Mouse (Mus musculus) cerebellum, postnatal 25 days (tissue): ENCODE measurements around the gene Gm20503.

Experiments used
- DNase-seq, 2 experiments: peaks; one replicate each; pipeline ENCODE4 v3.0.0; 2021; ENCODE audit warnings: mixed read lengths in 2 of 2

Gene Gm20503

GRCm38 (mm10) chr4:59007974-59008373 is 5.0 kb downstream of the Gm20503 start:
- no peak for DNase-seq

- DNase-seq: no peak
These were observed 6.2 kb downstream of the Gm20503 start for GRCm38 (mm10) chr4:59009186-59009585.

- DNase-seq: no peak
These were observed 6.7 kb downstream of the Gm20503 start for GRCm38 (mm10) chr4:59009696-59010095.

GRCm38 (mm10) chr4:59011446-59011845 is 8.4 kb downstream of the Gm20503 start:
- no peak for DNase-seq

- DNase-seq: no peak
These were observed 12.2 kb downstream of the Gm20503 start for GRCm38 (mm10) chr4:59015181-59015580.

- no peak for DNase-seq
These were observed 13.9 kb downstream of the Gm20503 start for GRCm38 (mm10) chr4:59016922-59017321.

GRCm38 (mm10) chr4:59034325-59034917 is 31.4 kb downstream of the Gm20503 start:
- DNase-seq: peak in 1 of 2 experiments; percentile 47

- peak; percentile 78 to 81 for DNase-seq
These were observed 32.1 kb downstream of the Gm20503 start, which contains the start of gene Gng10 for GRCm38 (mm10) chr4:59034918-59035785. TSS of gene Gng10 (plus strand) at chr4:59035088.

GRCm38 (mm10) chr4:59035786-59036350 is 32.9 kb downstream of the Gm20503 start:
- DNase-seq: peak in 1 of 2 experiments; percentile 22

- peak; percentile 77 to 86 for DNase-seq
These were observed 33.6 kb downstream of the Gm20503 start for GRCm38 (mm10) chr4:59036490-59037127.

- no peak for DNase-seq
These were observed 34.5 kb downstream of the Gm20503 start for GRCm38 (mm10) chr4:59037525-59037924.

GRCm38 (mm10) chr4:59040397-59041287 is 37.6 kb downstream of the Gm20503 start:
- no peak for DNase-seq

- DNase-seq: no peak
These were observed 40.1 kb downstream of the Gm20503 start for GRCm38 (mm10) chr4:59043074-59043473.

- DNase-seq: no peak
These were observed 40.9 kb downstream of the Gm20503 start for GRCm38 (mm10) chr4:59043891-59044290.

GRCm38 (mm10) chr4:59047222-59047621 is 44.2 kb downstream of the Gm20503 start:
- DNase-seq: no peak

- DNase-seq: no peak
These were observed 48.1 kb downstream of the Gm20503 start for GRCm38 (mm10) chr4:59051081-59051480.

GRCm38 (mm10) chr4:59057929-59058328 is 54.9 kb downstream of the Gm20503 start:
- DNase-seq: no peak

GRCm38 (mm10) chr4:59062526-59062925 is 59.5 kb downstream of the Gm20503 start:
- no peak for DNase-seq

GRCm38 (mm10) chr4:59069276-59069675 is 66.3 kb downstream of the Gm20503 start:
- no peak for DNase-seq

GRCm38 (mm10) chr4:59083430-59083829 is 80.4 kb downstream of the Gm20503 start:
- DNase-seq: no peak

- no peak for DNase-seq
These were observed 86.4 kb downstream of the Gm20503 start for GRCm38 (mm10) chr4:59089391-59089790.
